Mouse (Mus musculus) MEL (cell line): ENCODE results near the gene Ptma. TPM values are rescaled to one million over a fixed set of nuclear protein-coding genes. Genes with fewer than 3 reads are reported as not detected.
A peak's percentile ranks its signal among the peaks of the same experiment; 100 is the strongest.

Experiments used
- DNase-seq: peaks from one replicate; pipeline ENCODE4 v3.0.0; 2011; ENCODE audit warnings: low read depth, low spot score
- H3K27ac ChIP-seq: 2 replicates; pipeline ENCODE4 v1.5.1; 2012; ENCODE audit warnings: low read depth, mild to moderate bottlenecking, control low read depth, low read length, moderate library complexity; ENCODE audit not compliant: control insufficient read depth
- H3K27me3 ChIP-seq, 2 experiments: fragments of 150-350 bp in 1 of 2; sonication (generic) in 1 of 2; 2 replicates each; pipeline ENCODE4 v1.6.1; 2012; ENCODE audit warnings: low read length in 2 of 2, mild to moderate bottlenecking in 2 of 2, improper control_type of control experiment in 1 of 2, moderate library complexity in 1 of 2; ENCODE audit not compliant: insufficient read depth in 2 of 2, control insufficient read depth in 1 of 2
- H3K36me3 ChIP-seq, 2 experiments: 2 replicates each; pipeline ENCODE4 v1.6.1; 2012 to 2014; ENCODE audit warnings: low read length in 2 of 2, improper control_type of control experiment in 1 of 2, inconsistent platforms in 1 of 2, mild to moderate bottlenecking in 1 of 2; ENCODE audit not compliant: insufficient read depth in 2 of 2, control insufficient read depth in 1 of 2
- H3K4me1 ChIP-seq, 2 experiments: fragments of 150-350 bp in 1 of 2; sonication (generic) in 1 of 2; 2 replicates each; pipeline ENCODE4 v1.6.1; 2012; ENCODE audit warnings: low read length in 2 of 2, improper control_type of control experiment in 1 of 2, mild to moderate bottlenecking in 1 of 2; ENCODE audit not compliant: insufficient read depth in 2 of 2, control insufficient read depth in 1 of 2
- H3K4me3 ChIP-seq, 2 experiments: fragments of 150-350 bp in 1 of 2; sonication (generic) in 1 of 2; 2 replicates each; pipeline ENCODE4 v1.5.1; 2012; ENCODE audit warnings: low read depth in 2 of 2, low read length in 2 of 2, mild to moderate bottlenecking in 2 of 2, moderate library complexity in 2 of 2, control low read depth in 1 of 2, improper control_type of control experiment in 1 of 2; ENCODE audit not compliant: control insufficient read depth in 1 of 2, insufficient read depth in 1 of 2
- H3K79me2 ChIP-seq: 2 replicates; pipeline ENCODE4 v1.6.1; 2012; ENCODE audit warnings: mild to moderate bottlenecking, low read length, moderate library complexity; ENCODE audit not compliant: control insufficient read depth, poor library complexity, insufficient read depth
- H3K9ac ChIP-seq: 2 replicates; pipeline ENCODE4 v1.6.1; 2012; ENCODE audit warnings: low read depth, mild to moderate bottlenecking, control low read depth, low read length, moderate library complexity; ENCODE audit not compliant: control insufficient read depth, poor library complexity, severe bottlenecking
- H3K9me3 ChIP-seq: fragments of 150-350 bp; sonication (generic); replicated peaks from 2 replicates; pipeline ENCODE4 v1.6.1; 2012; ENCODE audit warnings: mild to moderate bottlenecking, low read length, improper control_type of control experiment, moderate library complexity; ENCODE audit not compliant: insufficient read depth
- BHLHE40 ChIP-seq: IDR thresholded peaks from 2 replicates; pipeline ENCODE4 v1.6.1; 2012; ENCODE audit warnings: low read depth, mild to moderate bottlenecking, inconsistent platforms, low read length, improper control_type of control experiment, borderline replicate concordance
- CHD1 ChIP-seq: IDR thresholded peaks from 2 replicates; pipeline ENCODE4 v1.6.1; 2012; ENCODE audit warnings: low read depth, mild to moderate bottlenecking, inconsistent platforms, low read length, improper control_type of control experiment
- CHD2 ChIP-seq: IDR thresholded peaks from 2 replicates; pipeline ENCODE4 v1.6.1; 2011; ENCODE audit warnings: low read length, improper control_type of control experiment
- CTCF ChIP-seq, 3 experiments: IDR thresholded peaks in 2 of 3; conservative IDR thresholded peaks in 1 of 3; 2 replicates each; pipeline ENCODE4 v1.5.1; 2011 to 2012; ENCODE audit warnings: low read length in 3 of 3, low read depth in 2 of 3, mild to moderate bottlenecking in 2 of 3, improper control_type of control experiment in 1 of 3, inconsistent platforms in 1 of 3, mixed read lengths in 1 of 3, moderate library complexity in 1 of 3; ENCODE audit not compliant: control insufficient read depth in 1 of 3, insufficient read depth in 1 of 3, poor library complexity in 1 of 3, severe bottlenecking in 1 of 3
- ELF1 ChIP-seq: IDR thresholded peaks from 2 replicates; pipeline ENCODE4 v1.6.1; 2014; ENCODE audit warnings: low read depth, mild to moderate bottlenecking, inconsistent platforms, low read length, improper control_type of control experiment, moderate library complexity
- HCFC1 ChIP-seq: IDR thresholded peaks from 2 replicates; pipeline ENCODE4 v1.6.1; 2012; ENCODE audit warnings: low read depth, mild to moderate bottlenecking, inconsistent platforms, low read length, improper control_type of control experiment, moderate library complexity
- JUND ChIP-seq: IDR thresholded peaks from 2 replicates; pipeline ENCODE4 v1.6.1; 2011; ENCODE audit warnings: low read depth, mild to moderate bottlenecking, improper control_type of control experiment, low read length
- MAFK ChIP-seq: IDR thresholded peaks from 2 replicates; pipeline ENCODE4 v1.6.1; 2011; ENCODE audit warnings: low read depth, mild to moderate bottlenecking, low read length, improper control_type of control experiment, borderline replicate concordance
- MYC ChIP-seq: IDR thresholded peaks from 2 replicates; pipeline ENCODE4 v1.6.1; 2011; ENCODE audit warnings: low read depth, mild to moderate bottlenecking, low read length, improper control_type of control experiment, moderate library complexity
- POLR2AphosphoS2 ChIP-seq: IDR thresholded peaks from 2 replicates; pipeline ENCODE4 v1.6.1; 2011; ENCODE audit warnings: low read length, improper control_type of control experiment
- SIN3A ChIP-seq: IDR thresholded peaks from 2 replicates; pipeline ENCODE4 v1.6.1; 2012; ENCODE audit warnings: low read length, improper control_type of control experiment, inconsistent platforms
- UBTF ChIP-seq: IDR thresholded peaks from 2 replicates; pipeline ENCODE4 v1.6.1; 2012; ENCODE audit warnings: low read depth, mild to moderate bottlenecking, inconsistent platforms, low read length, improper control_type of control experiment, moderate library complexity, borderline replicate concordance; ENCODE audit not compliant: insufficient read depth
- USF1 ChIP-seq: IDR thresholded peaks from 2 replicates; pipeline ENCODE4 v1.6.1; 2014; ENCODE audit warnings: low read depth, mild to moderate bottlenecking, inconsistent platforms, low read length, improper control_type of control experiment, moderate library complexity
- ZC3H11A ChIP-seq: IDR thresholded peaks from 2 replicates; pipeline ENCODE4 v1.6.1; 2012; ENCODE audit warnings: low read depth, mild to moderate bottlenecking, inconsistent platforms, low read length, improper control_type of control experiment
- polyA plus RNA-seq, 2 experiments: library from polyadenylated mRNA; stranded (reverse) in 1 of 2; unstranded in 1 of 2; fragments of >175 nt in 1 of 2; fragments of >200 nt in 1 of 2; gene quantifications; 2 replicates each; pipeline versions ENCODE4 v1.2.1 to v1.2.4; 2012; ENCODE audit warnings: low replicate concordance in 2 of 2, low read depth in 1 of 2; ENCODE audit not compliant: insufficient read length in 2 of 2, insufficient read depth in 1 of 2, missing spikeins in 1 of 2
- total RNA-seq: library from RNA; depleted of rRNA; stranded (reverse); fragments of 300-350 nt; gene quantifications from 2 replicates; pipeline ENCODE4 v1.2.3, GENCODE M21; 2012

The Ptma gene
- total and polyA plus RNA-seq, 3 experiments = 2,419 to 4,891 (median 3,309) TPM

GRCm38 (mm10) chr1:86488326-86488725 lies 38.2 kb upstream of the Ptma start (continued):
- TF ChIP-seq POLR2AphosphoS2 (no peak), CHD2 (no peak), MAFK (no peak), UBTF (no peak), ELF1 (0 out of 2 replicates have a peak, but pooled peaks have one; percentile 8), CHD1 (no peak), BHLHE40 (no peak), CTCF (IDR thresholded peaks at IDR 0.05 in 2 of 3, conservative IDR thresholded peaks at IDR 0.05 in 1 of 3; ENCODE audit: control insufficient read depth in 1 of 3, insufficient read depth in 1 of 3, low read depth in 2 of 3, low read length in 3 of 3, poor library complexity in 1 of 3, severe bottlenecking in 1 of 3) (no peak), JUND (no peak), MYC (no peak), HCFC1 (no peak), SIN3A (no peak; the same call in 1 of the 2 replicates), ZC3H11A (no peak)
- TF ChIP-seq, all 39 proteins: peak for 5

- Histone ChIP-seq H3K9me3 (no peaks in the 10 kb centered on the region), H3K79me2 (peaks cover 13% of the 10 kb centered on the region)
- TF ChIP-seq USF1 (peak; percentile 35; the same call in 1 of the 2 replicates), MYC (no peak)
- TF ChIP-seq, all 39 proteins: peak for 1
- Histone ChIP-seq H3K9ac (peak overlapping the region; percentile 95), H3K4me1 (peaks cover 7 to 18% of the 10 kb centered on the region in 2 experiments), H3K27me3 (no peaks in the 10 kb centered on the region), H3K4me3 (peak overlapping the region; percentile 67 to 79), H3K36me3 (peaks cover 0 to 17% of the 10 kb centered on the region in 2 experiments; a peak in 2 of 4 replicates), H3K27ac (peak overlapping the region; percentile 92)
- DNase-seq = no peak
Measured at GRCm38 (mm10) chr1:86488774-86489173, 37.8 kb upstream of the Ptma start.

DNA sequence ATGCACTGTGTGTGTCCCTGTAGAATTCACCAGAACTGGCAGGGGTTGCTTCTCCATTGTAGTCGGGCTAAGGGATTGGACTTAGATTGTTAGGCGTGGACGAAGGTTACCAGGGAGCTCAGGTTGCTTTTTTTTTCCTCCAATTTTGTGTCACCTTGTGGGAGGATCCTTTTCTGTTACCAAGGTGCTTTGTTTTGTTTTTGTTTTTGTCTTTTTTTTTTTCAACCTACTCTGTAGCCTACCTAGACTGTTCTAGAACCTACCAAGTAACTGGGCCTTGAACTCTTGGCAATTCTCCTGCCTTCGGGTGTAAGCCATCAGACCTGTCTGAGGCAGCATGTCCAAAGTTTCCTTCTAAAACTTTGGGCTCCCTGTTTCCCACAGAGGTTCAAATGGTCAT lies 36.6 kb upstream of the Ptma start:
- Histone ChIP-seq H3K27ac (no peak overlapping the region), H3K9me3 (no peaks in the 10 kb centered on the region), H3K4me1 (peaks cover 7 to 18% of the 10 kb centered on the region in 2 experiments), H3K36me3 (peaks cover 0 to 17% of the 10 kb centered on the region in 2 experiments; a peak in 2 of 4 replicates), H3K4me3 (no peak overlapping the region), H3K79me2 (peaks cover 13% of the 10 kb centered on the region), H3K27me3 (no peaks in the 10 kb centered on the region), H3K9ac (no peak overlapping the region)
- DNase-seq = no peak
- no peak for TF ChIP-seq HCFC1
- no peak for TF ChIP-seq BHLHE40
